Mouse (Mus musculus) testis, adult 2 months (tissue): ENCODE data around the gene Olfr9.

Experiments
- CTCF ChIP-seq: fragments of 200-500 bp; IDR thresholded peaks from 2 replicates; pipeline ENCODE4 v1.5.1; 2012; ENCODE audit warnings: low read depth, mild to moderate bottlenecking, inconsistent platforms, low read length, moderate library complexity; ENCODE audit not compliant: control insufficient read depth, insufficient read depth, insufficient replicate concordance
- POLR2A ChIP-seq: fragments of 200-500 bp; IDR thresholded peaks from 2 replicates; pipeline ENCODE4 v1.6.1; 2012; ENCODE audit warnings: low read depth, mild to moderate bottlenecking, inconsistent platforms, low read length, moderate library complexity; ENCODE audit not compliant: control insufficient read depth

DNA sequence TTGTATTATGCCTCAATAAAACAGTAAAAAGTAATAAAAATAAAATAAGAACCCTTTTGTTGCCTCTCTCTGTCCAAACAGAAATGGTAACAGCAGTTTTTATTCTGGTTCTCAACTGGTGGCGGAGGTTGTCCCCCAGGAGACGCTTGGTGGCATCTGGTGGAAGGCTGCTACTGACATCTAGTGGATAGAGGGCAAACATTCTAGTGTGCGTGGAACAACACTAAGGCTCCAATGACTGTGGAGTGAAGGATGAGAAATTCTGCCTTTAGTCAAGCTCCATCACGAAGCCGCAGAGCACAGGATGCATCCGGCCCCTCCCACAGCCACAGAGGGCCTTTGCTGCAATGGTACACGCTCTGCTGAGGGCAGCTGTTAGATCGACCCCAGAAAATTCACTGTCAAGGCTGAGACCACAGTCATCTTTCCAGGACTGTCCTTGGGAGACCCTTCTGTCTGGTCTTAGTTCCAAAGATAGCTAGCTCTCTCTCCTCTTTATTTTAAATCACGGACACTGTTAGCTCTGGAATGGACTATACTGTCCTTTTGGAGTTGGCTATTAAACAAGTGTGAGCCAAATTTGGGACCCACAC is 11.6 kb upstream of the Olfr9 start:
- peak; percentile 46; the same call in 1 of the 2 replicates for TF ChIP-seq CTCF
- no peak for TF ChIP-seq POLR2A
